9 mouse cellular contexts compared by ENCODE assay signal in the genomic region with DNA sequence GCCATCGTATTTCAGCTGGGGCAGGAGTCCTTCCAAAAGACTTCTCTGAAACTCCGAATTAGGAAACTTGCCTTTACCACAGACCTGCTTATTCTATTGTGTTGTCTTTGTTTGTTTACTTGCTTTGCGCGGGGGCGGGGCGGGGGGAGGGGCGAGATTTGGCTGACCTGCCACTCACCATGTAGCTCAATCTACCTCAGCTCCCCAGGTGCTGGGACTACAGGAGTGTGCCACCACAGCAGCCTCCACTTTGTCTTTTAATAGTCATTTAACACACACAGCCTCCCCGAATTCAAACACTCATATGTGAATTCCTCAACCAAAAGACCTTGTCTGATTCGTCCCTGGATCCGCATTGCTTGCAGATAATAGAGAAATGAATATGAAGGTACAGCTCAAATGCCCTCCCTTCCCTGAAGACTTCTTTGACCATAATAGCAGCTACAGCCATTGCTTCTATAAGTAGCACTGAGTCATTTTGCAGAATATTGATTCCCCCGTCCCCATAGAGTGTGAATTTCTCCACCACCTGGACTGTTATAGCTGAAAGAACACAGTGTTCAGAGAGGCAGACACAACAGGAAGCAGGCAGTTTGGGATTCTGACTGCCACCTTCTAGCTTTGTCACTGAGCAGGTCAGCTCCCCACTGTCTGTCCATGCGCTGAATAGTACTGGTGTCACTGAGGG. TPM values are rescaled to one million over a fixed set of nuclear protein-coding genes. Genes with fewer than 3 reads are reported as not detected.
DNase-seq lines count a peak whose midpoint lies in the region; ATAC-seq and TF ChIP-seq lines count a peak whose summit lies in the region.
"Had no signal": no experiment of that assay in that cellular context is flagged by ENCODE, and none has a peak within 500 bp of the region (broad histone marks: within the 10 kb centered on the region; RNA-seq: fewer than 3 reads in every experiment).

No protein-coding gene starts in this region.

- H3K27ac ChIP-seq in neural tube, embryonic 11.5 days (ENCODE audit: low read depth, low read length) = peak overlapping the region; percentile 4; the same call in 1 of the 2 replicates
- no peak overlapping the region for H3K27ac ChIP-seq in intestine, postnatal 0 days (ENCODE audit: low read depth, low read length)
- H3K27ac ChIP-seq in small intestine, adult 2 months (ENCODE audit: insufficient read depth, low read depth, low read length) = 0 out of 2 replicates have a peak overlapping the region, but pooled peaks have one; percentile 10

- H3K9me3 ChIP-seq in erythroblast, embryonic 14.5 days (ENCODE audit: control insufficient read depth, low read length) = no peaks in the 10 kb centered on the region
- no peaks in the 10 kb centered on the region for H3K9me3 ChIP-seq in neural tube, embryonic 11.5 days (ENCODE audit: control insufficient read depth, low read length)
- H3K9me3 ChIP-seq in intestine, postnatal 0 days (ENCODE audit: control insufficient read depth) = no peaks in the 10 kb centered on the region

- no peaks in the 10 kb centered on the region; the same call in 1 of the 2 replicates for H3K36me3 ChIP-seq in erythroblast, embryonic 14.5 days (ENCODE audit: control insufficient read depth)
- H3K36me3 ChIP-seq in neural tube, embryonic 11.5 days (ENCODE audit: control insufficient read depth, insufficient read depth, low read length) = no peaks in the 10 kb centered on the region
- H3K36me3 ChIP-seq in intestine, postnatal 0 days (ENCODE audit: control insufficient read depth, insufficient read depth) = no peaks in the 10 kb centered on the region
- H3K36me3 ChIP-seq in small intestine, adult 2 months (ENCODE audit: control insufficient read depth, insufficient read depth, low read length) = no peaks in the 10 kb centered on the region

- ATAC-seq in erythroblast, adult 5-6 weeks (replicated peaks; ENCODE audit: low FRiP score, poor library complexity, severe bottlenecking) = no peak
- ATAC-seq in neural tube, embryonic 11.5 days (ENCODE audit: insufficient read depth, low FRiP score, low TSS enrichment) = no peak
- ATAC-seq in intestine, postnatal 0 days = no peak

- peaks cover 34% of the 10 kb centered on the region for H3K4me1 ChIP-seq in erythroblast, embryonic 14.5 days (ENCODE audit: control insufficient read depth)
- peaks cover 14% of the 10 kb centered on the region for H3K4me1 ChIP-seq in neural tube, embryonic 11.5 days (ENCODE audit: control insufficient read depth, insufficient read depth, low read length)
- H3K4me1 ChIP-seq in intestine, postnatal 0 days (replicated peaks; ENCODE audit: control insufficient read depth, insufficient read depth, low read length) = peaks cover 4% of the 10 kb centered on the region
- peaks cover 8% of the 10 kb centered on the region; the same call in 1 of the 2 replicates for H3K4me1 ChIP-seq in small intestine, adult 2 months (ENCODE audit: control insufficient read depth, insufficient read depth, insufficient read length, low read length)

- H3K27me3 ChIP-seq in erythroblast, embryonic 14.5 days (ENCODE audit: control insufficient read depth) = peaks cover 5% of the 10 kb centered on the region; the same call in 1 of the 2 replicates
- no peaks in the 10 kb centered on the region for H3K27me3 ChIP-seq in neural tube, embryonic 11.5 days (ENCODE audit: control insufficient read depth, insufficient read depth, low read length)
- H3K27me3 ChIP-seq in intestine, postnatal 0 days (replicated peaks; ENCODE audit: control insufficient read depth, insufficient read depth, low read length) = no peaks in the 10 kb centered on the region
- no peaks in the 10 kb centered on the region for H3K27me3 ChIP-seq in small intestine, adult 2 months (ENCODE audit: control insufficient read depth, insufficient read depth, low read length)

- TF ChIP-seq CTCF in intestine, postnatal 0 days (IDR thresholded peaks at IDR 0.05; ENCODE audit: low read depth) = no peak
- no peak for TF ChIP-seq CTCF in small intestine, adult 2 months (IDR thresholded peaks at IDR 0.05; ENCODE audit: extremely low read depth, insufficient read length, insufficient replicate concordance, low read depth, low read length)

- TF ChIP-seq POLR2A in small intestine, adult 2 months (IDR thresholded peaks at IDR 0.05; ENCODE audit: low read depth, low read length) = no peak

- H3K9ac ChIP-seq in neural tube, embryonic 11.5 days (ENCODE audit: low read length) = no peak overlapping the region
- no peak overlapping the region for H3K9ac ChIP-seq in intestine, postnatal 0 days (ENCODE audit: low read depth, low read length)

- peak overlapping the region; percentile 93 for H3K4me3 ChIP-seq in erythroblast, embryonic 14.5 days (replicated peaks)
- H3K4me3 ChIP-seq in neural tube, embryonic 11.5 days (ENCODE audit: low read depth, low read length) = peak overlapping the region; percentile 99
- H3K4me3 ChIP-seq in intestine, postnatal 0 days (ENCODE audit: low read depth, low read length) = peak overlapping the region; percentile 100
- H3K4me3 ChIP-seq in small intestine, adult 2 months (ENCODE audit: low read depth, low read length) = peak overlapping the region; percentile 90

- H3K4me2 ChIP-seq in neural tube, embryonic 11.5 days (ENCODE audit: low read depth) = peak overlapping the region; percentile 52
- peak overlapping the region; percentile 79 for H3K4me2 ChIP-seq in intestine, postnatal 0 days (replicated peaks; ENCODE audit: low read depth)

- no peak for DNase-seq in neural tube, embryonic 11.5 days (ENCODE audit: low spot score)
- no peak for DNase-seq in neural tube, embryonic 10.5 days (ENCODE audit: extremely low spot score, low spot score)
- DNase-seq in cerebellum, postnatal 36 days = no peak
- DNase-seq in urinary bladder, postnatal 25 days (ENCODE audit: low spot score) = no peak
- DNase-seq: spleen, adult 18-20 months had no signal

- WGBS in neural tube, embryonic 11.5 days = 37% methylated on average over 12 of the region's 12 CpGs
- 33% methylated on average over 12 of the region's 12 CpGs for WGBS in intestine, postnatal 0 days
- 31% methylated on average over 12 of the region's 12 CpGs for WGBS in small intestine, adult 2 months

RNA-seq across cellular contexts. Expression of a gene that starts 1.1 kb away (rescaled TPM):
- polyA plus RNA-seq in erythroblast, embryonic 14.5 days (2012) = 0.36 and 0.43 TPM in 2 replicates
- total RNA-seq in erythroblast, adult 5-6 weeks (2015; ENCODE audit: low replicate concordance) = 8.4 and 8.5 TPM in 2 replicates
- total RNA-seq in erythroblast, adult 5-6 weeks (2017; ENCODE audit: low replicate concordance) = 6.6 and 9.3 TPM in 2 replicates
- 11.2 and 12.0 TPM in 2 replicates for polyA plus RNA-seq in neural tube, embryonic 11.5 days (2014; fragmentation: Nextera tagmentation; extraction: Ambion mirVana)
- polyA plus RNA-seq in intestine, postnatal 0 days (2015; fragmentation: Nextera tagmentation; extraction: Ambion mirVana) = 12.0 and 17.4 TPM in 2 replicates
- polyA plus RNA-seq in small intestine, adult 2 months (2012; rRNA removed) = 14.8 and 28.2 TPM in 2 replicates

RNA-seq across cellular contexts. Expression of a gene that starts 40.5 kb away (rescaled TPM):
- polyA plus RNA-seq in erythroblast, embryonic 14.5 days (2012) = 0.08 and 0.21 TPM in 2 replicates
- 4.2 and 7.7 TPM in 2 replicates for total RNA-seq in erythroblast, adult 5-6 weeks (2015; ENCODE audit: low replicate concordance)
- 5.3 and 7.1 TPM in 2 replicates for total RNA-seq in erythroblast, adult 5-6 weeks (2017; ENCODE audit: low replicate concordance)
- polyA plus RNA-seq in neural tube, embryonic 11.5 days (2014; fragmentation: Nextera tagmentation; extraction: Ambion mirVana) = 12.7 and 15.5 TPM in 2 replicates
- polyA plus RNA-seq in intestine, postnatal 0 days (2015; fragmentation: Nextera tagmentation; extraction: Ambion mirVana) = 1,614 and 1,691 TPM in 2 replicates
- 159 and 234 TPM in 2 replicates for polyA plus RNA-seq in small intestine, adult 2 months (2012; rRNA removed)
